In genomic region chr4:89138361-89138651, GRCm38 (mm10) we compare ENCODE assay signal across 8 mouse cellular contexts. TPM values are rescaled to one million over a fixed set of nuclear protein-coding genes. Genes with fewer than 3 reads are reported as not detected.
DNase-seq lines count a peak whose midpoint lies in the region; ATAC-seq and TF ChIP-seq lines count a peak whose summit lies in the region.

No protein-coding gene starts in this region.

- no peak for DNase-seq in lung, embryonic 14.5 days
- no peak for DNase-seq in lung, postnatal 25 days (ENCODE audit: low spot score)
- DNase-seq in gastrocnemius, postnatal 36 days: no peak
- no peak for DNase-seq in c-Kit-positive CD71-positive TER-119-positive erythroid progenitor cells, embryonic 14.5 days (ENCODE audit: low spot score)
- DNase-seq in adrenal gland, postnatal 36 days: no peak

- H3K27me3 ChIP-seq in lung, embryonic 14.5 days (ENCODE audit: insufficient read depth, low read length): no peaks in the 10 kb centered on the region
- no peaks in the 10 kb centered on the region for H3K27me3 ChIP-seq in embryonic facial prominence, embryonic 15.5 days
- no peaks in the 10 kb centered on the region for H3K27me3 ChIP-seq in intestine, postnatal 0 days (replicated peaks; ENCODE audit: control insufficient read depth, insufficient read depth, low read length)
- H3K27me3 ChIP-seq in neural tube, embryonic 12.5 days (replicated peaks): no peaks in the 10 kb centered on the region

- intact Hi-C loops in gastrocnemius, postnatal 36 days (cut with DNase I): no loop called here

- H3K4me2 ChIP-seq in lung, embryonic 14.5 days: peak overlapping the region; percentile 74
- peak overlapping the region; percentile 81 for H3K4me2 ChIP-seq in embryonic facial prominence, embryonic 15.5 days (replicated peaks)
- peak overlapping the region; percentile 100 for H3K4me2 ChIP-seq in intestine, postnatal 0 days (replicated peaks; ENCODE audit: low read depth)
- H3K4me2 ChIP-seq in neural tube, embryonic 12.5 days (replicated peaks): peak overlapping the region; percentile 80

- H3K4me3 ChIP-seq in lung, embryonic 14.5 days (ENCODE audit: low read depth, low read length): peak overlapping the region; percentile 84
- H3K4me3 ChIP-seq in embryonic facial prominence, embryonic 15.5 days (replicated peaks): peak overlapping the region; percentile 75
- no peak overlapping the region for H3K4me3 ChIP-seq in intestine, postnatal 0 days (ENCODE audit: low read depth, low read length)
- H3K4me3 ChIP-seq in neural tube, embryonic 12.5 days: peak overlapping the region; percentile 79

- 7% methylated on average over 4 of the region's 4 CpGs for WGBS in lung, embryonic 14.5 days
- 14% methylated on average over 4 of the region's 4 CpGs for WGBS in embryonic facial prominence, embryonic 15.5 days
- WGBS in intestine, postnatal 0 days: 23% methylated on average over 4 of the region's 4 CpGs
- 12% methylated on average over 4 of the region's 4 CpGs for WGBS in neural tube, embryonic 12.5 days

- peaks cover 15% of the 10 kb centered on the region for H3K4me1 ChIP-seq in lung, embryonic 14.5 days (ENCODE audit: insufficient read depth)
- peaks cover 37% of the 10 kb centered on the region for H3K4me1 ChIP-seq in embryonic facial prominence, embryonic 15.5 days
- H3K4me1 ChIP-seq in intestine, postnatal 0 days (replicated peaks; ENCODE audit: control insufficient read depth, insufficient read depth, low read length): no peaks in the 10 kb centered on the region
- peaks cover 20% of the 10 kb centered on the region for H3K4me1 ChIP-seq in neural tube, embryonic 12.5 days

- peak overlapping the region; percentile 91 for H3K9ac ChIP-seq in lung, embryonic 14.5 days
- H3K9ac ChIP-seq in embryonic facial prominence, embryonic 15.5 days: 0 out of 2 replicates have a peak overlapping the region, but pooled peaks have one; percentile 63
- no peak overlapping the region for H3K9ac ChIP-seq in intestine, postnatal 0 days (ENCODE audit: low read depth, low read length)
- no peak overlapping the region for H3K9ac ChIP-seq in neural tube, embryonic 12.5 days

- H3K27ac ChIP-seq in lung, embryonic 14.5 days (ENCODE audit: low read depth): peak overlapping the region; percentile 90
- H3K27ac ChIP-seq in embryonic facial prominence, embryonic 15.5 days (replicated peaks): peak overlapping the region; percentile 85
- H3K27ac ChIP-seq in intestine, postnatal 0 days (ENCODE audit: low read depth, low read length): no peak overlapping the region
- no peak overlapping the region for H3K27ac ChIP-seq in neural tube, embryonic 12.5 days

- peaks cover 8% of the 10 kb centered on the region for H3K36me3 ChIP-seq in lung, embryonic 14.5 days (ENCODE audit: insufficient read depth)
- H3K36me3 ChIP-seq in embryonic facial prominence, embryonic 15.5 days: no peaks in the 10 kb centered on the region
- H3K36me3 ChIP-seq in intestine, postnatal 0 days (ENCODE audit: control insufficient read depth, insufficient read depth): no peaks in the 10 kb centered on the region
- H3K36me3 ChIP-seq in neural tube, embryonic 12.5 days: peaks cover under 1% of the 10 kb centered on the region; the same call in 1 of the 2 replicates

- TF ChIP-seq CTCF in lung, embryonic 14.5 days (IDR thresholded peaks at IDR 0.05; ENCODE audit: low read depth): no peak
- no peak for TF ChIP-seq CTCF in intestine, postnatal 0 days (IDR thresholded peaks at IDR 0.05; ENCODE audit: low read depth)

- H3K9me3 ChIP-seq in lung, embryonic 14.5 days (ENCODE audit: low read depth, low read length): no peaks in the 10 kb centered on the region
- H3K9me3 ChIP-seq in embryonic facial prominence, embryonic 15.5 days (replicated peaks): no peaks in the 10 kb centered on the region
- H3K9me3 ChIP-seq in intestine, postnatal 0 days (ENCODE audit: control insufficient read depth): no peaks in the 10 kb centered on the region
- no peaks in the 10 kb centered on the region for H3K9me3 ChIP-seq in neural tube, embryonic 12.5 days

- no peak for ATAC-seq in lung, embryonic 14.5 days (ENCODE audit: insufficient read depth)
- no peak for ATAC-seq in embryonic facial prominence, embryonic 15.5 days (ENCODE audit: insufficient number of reproducible peaks, low FRiP score, low TSS enrichment, low read depth)
- ATAC-seq in intestine, postnatal 0 days: no peak
- no peak for ATAC-seq in neural tube, embryonic 12.5 days (ENCODE audit: low FRiP score, low read depth)

RNA-seq across cellular contexts. Expression of gene Mtap, which starts 1.4 kb away (rescaled TPM):
- 74.6 and 75.3 TPM in 2 replicates for polyA plus RNA-seq in lung, embryonic 14.5 days (2014; fragmentation: Nextera tagmentation; extraction: Ambion mirVana)
- 59.0 and 64.2 TPM in 2 replicates for polyA plus RNA-seq in embryonic facial prominence, embryonic 15.5 days (2015; fragmentation: Nextera tagmentation; extraction: Ambion mirVana)
- polyA plus RNA-seq in intestine, postnatal 0 days (2015; fragmentation: Nextera tagmentation; extraction: Ambion mirVana): 12.5 and 13.2 TPM in 2 replicates
- polyA plus RNA-seq in neural tube, embryonic 12.5 days (2016; fragmentation: Nextera tagmentation; extraction: Ambion mirVana): 44.7 and 45.7 TPM in 2 replicates
- 10 to 100 TPM; 13.4 to 14.7 TPM for total RNA-seq in gastrocnemius, postnatal 36 days (2021)
- total RNA-seq in adrenal gland, postnatal 36 days (2021): 10 to 100 TPM; 34.4 to 46.9 TPM

Comparison
In these comparisons a context has a peak if more than half of its experiments do, and no peak if none do; other contexts are left out.
1. H3K27ac ChIP-seq: peak in lung, embryonic 14.5 days (single experiment) and embryonic facial prominence, embryonic 15.5 days (single experiment); none in intestine, postnatal 0 days (single experiment) and neural tube, embryonic 12.5 days (single experiment).
2. H3K9ac ChIP-seq: peak in lung, embryonic 14.5 days (single experiment) and embryonic facial prominence, embryonic 15.5 days (single experiment); none in intestine, postnatal 0 days (single experiment) and neural tube, embryonic 12.5 days (single experiment).
3. Peak in every context shown above with its lines, with median percentiles within 50 percentile points of each other: H3K4me2 ChIP-seq.